Mouse (Mus musculus): ENCODE measurements around the gene Zc3h13. TPM values are rescaled to one million over a fixed set of nuclear protein-coding genes. Genes with fewer than 3 reads are reported as not detected.

Zc3h13 gene
- polyA plus RNA-seq, 1 experiment from 2014 or later, result 41.0 TPM

GRCm38 (mm10) chr14:75377612-75378011, 93.4 kb downstream of the Zc3h13 start:
- Histone ChIP-seq H3K36me3 (no peaks in the 10 kb centered on the region), H3K9me3 (replicated peaks) (no peaks in the 10 kb centered on the region), H3K27me3 (replicated peaks) (no peaks in the 10 kb centered on the region), H3K4me3 (replicated peaks) (no peak overlapping the region), H3K4me2 (no peak overlapping the region), H3K27ac (replicated peaks) (no peak overlapping the region), H3K4me1 (0 out of 2 replicates have a peak, but pooled peaks cover 6% of the 10 kb centered on the region), H3K9ac (replicated peaks) (no peak overlapping the region)
- ATAC-seq (ENCODE audit: low FRiP score), result no peak
- 49% methylated on average over 7 of the region's 7 CpGs for WGBS

Small RNA genes lying within 50 kb of the gene (microRNA-seq; reads per million reads assigned to microRNA genes)
- not detected for gene Gm44482

Other genes with a start within 250 kb of the Zc3h13 start
- not detected in 2 replicates for gene Lrrc63, start 153.5 kb upstream of the Zc3h13 start, polyA plus RNA-seq (2015; fragmentation: Nextera tagmentation; extraction: Ambion mirVana)
- 12.4 and 38.7 TPM in 2 replicates for gene Lcp1, start 153.3 kb upstream of the Zc3h13 start, polyA plus RNA-seq (2015; fragmentation: Nextera tagmentation; extraction: Ambion mirVana)
- 0.23 TPM in 1 of 2 replicates, not detected in the other for gene Cpb2, start 42.1 kb upstream of the Zc3h13 start, polyA plus RNA-seq (2015; fragmentation: Nextera tagmentation; extraction: Ambion mirVana)
- 5.1 and 6.0 TPM in 2 replicates for gene Siah3, start 171.6 kb downstream of the Zc3h13 start, polyA plus RNA-seq (2015; fragmentation: Nextera tagmentation; extraction: Ambion mirVana)